Mouse (Mus musculus) subcutaneous adipose tissue, adult 2 months (tissue): Measurements from ENCODE around the gene Klrk1. TPM values are rescaled to one million over a fixed set of nuclear protein-coding genes. Genes with fewer than 3 reads are reported as not detected.

Experiments used
- polyA plus RNA-seq: library from polyadenylated mRNA; depleted of rRNA; stranded (reverse); fragments of >200 nt; gene quantifications from 2 replicates; pipeline ENCODE4 v1.2.3, GENCODE M21; 2012; ENCODE audit warnings: low replicate concordance; rRNA removed

Klrk1 gene
- polyA plus RNA-seq, result 0.82 and 1.6 TPM in 2 replicates

DNA sequence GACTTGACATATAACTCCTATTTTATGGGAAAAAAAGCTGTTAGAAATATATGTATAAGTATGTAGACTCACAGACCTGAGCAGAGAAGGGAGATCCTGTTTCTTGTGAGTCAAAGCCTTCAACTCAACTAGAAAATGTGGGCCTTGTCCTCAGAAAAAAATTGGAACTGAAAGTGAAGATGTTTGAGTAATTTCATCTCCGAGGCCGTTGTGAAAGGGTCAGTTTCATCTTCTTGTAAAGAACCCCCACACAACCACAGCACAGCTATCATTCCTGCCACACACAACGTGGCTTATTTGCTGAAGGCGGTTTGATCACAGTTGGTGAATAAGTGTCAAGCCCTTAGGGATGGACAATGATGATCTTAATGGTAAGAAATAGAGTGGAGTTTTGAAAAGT, at the start of gene Klrk1:
Gene Klrk1 (minus strand): TSS at position 130 of the 400 bp plus-strand sequence.

DNA sequence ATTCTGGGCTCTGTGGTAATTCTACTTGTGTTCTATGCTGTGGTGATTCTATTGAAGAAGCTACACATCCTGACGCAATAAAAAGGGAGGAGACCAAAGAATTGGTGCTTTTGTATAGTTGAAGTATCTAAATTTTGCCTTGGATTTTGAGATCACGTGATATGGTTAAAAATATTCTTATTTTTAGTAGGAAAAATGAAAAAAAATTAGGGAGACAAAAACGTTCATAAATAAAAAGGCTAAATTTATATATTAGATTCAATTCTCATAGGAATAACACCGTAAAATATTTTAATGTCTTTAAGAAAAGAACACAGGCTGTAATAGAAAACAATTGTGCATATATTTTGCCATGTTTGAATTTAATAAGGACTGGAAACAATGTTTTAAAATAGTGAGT, 36.9 kb upstream of the Klrk1 start, which contains the start of gene Klrc2:
Gene Klrc2 (minus strand): TSS at position 101 of the 400 bp plus-strand sequence.

DNA sequence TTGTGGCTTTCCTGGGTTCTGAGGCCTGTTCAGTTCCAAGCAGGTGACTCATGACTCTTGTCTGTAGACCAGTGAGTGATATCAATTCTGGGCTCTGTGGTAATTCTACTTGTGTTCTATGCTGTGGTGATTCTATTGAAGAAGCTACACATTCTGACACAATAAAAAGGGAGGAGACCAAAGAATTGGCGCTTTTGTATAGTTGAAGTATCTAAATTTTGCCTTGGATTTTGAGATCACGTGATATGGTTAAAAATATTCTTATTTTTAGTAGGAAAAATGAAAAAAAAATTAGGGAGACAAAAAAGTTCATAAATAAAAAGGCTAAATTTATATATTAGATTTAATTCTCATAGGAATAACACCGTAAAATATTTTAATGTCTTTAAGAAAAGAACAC, 19.6 kb upstream of the Klrk1 start, which contains the start of gene Klrc3:
Gene Klrc3 (minus strand): TSS at position 101 of the 400 bp plus-strand sequence.

DNA sequence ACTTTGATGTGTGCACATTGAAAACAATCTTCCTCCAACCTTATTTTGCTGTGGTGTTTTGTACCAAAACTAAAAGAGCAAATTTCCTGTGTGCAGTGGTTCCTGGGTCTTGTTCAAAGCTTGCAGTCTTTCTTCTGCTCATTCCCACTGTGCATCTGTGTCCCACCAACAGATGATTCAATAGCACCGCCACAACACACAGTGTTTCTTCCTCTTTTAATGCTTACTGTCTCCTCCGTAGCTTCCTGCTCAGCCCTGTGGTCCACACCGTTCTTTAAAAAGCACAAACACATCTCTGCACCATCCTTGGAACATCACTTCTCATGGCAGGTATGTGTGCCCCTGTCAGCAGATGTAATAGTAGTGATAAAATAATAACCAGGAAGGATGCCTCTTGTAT, 32.2 kb downstream of the Klrk1 start, which contains the start of gene Klrd1:
Gene Klrd1 (plus strand): TSS at position 275 of the 400 bp plus-strand sequence.

DNA sequence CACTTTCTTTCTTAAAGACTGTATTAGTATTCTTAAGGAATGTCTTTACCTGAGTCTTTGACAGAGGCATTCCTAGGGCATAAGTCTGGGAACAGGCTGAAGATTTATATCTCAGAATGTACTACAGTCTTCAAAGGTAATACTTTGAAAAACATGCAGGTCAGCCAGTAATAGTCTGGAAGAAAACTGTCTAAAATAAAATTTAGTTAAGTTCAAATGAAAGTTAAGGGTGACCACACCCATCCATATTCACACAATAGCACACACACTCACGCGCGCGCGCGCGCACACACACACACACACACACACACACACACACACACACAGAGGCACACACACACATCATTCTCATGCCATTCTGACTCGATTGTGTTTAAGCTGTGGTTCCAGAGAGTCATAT, 46.1 kb downstream of the Klrk1 start, which contains the start of gene Klre1:
Gene Klre1 (plus strand): TSS at position 301 of the 400 bp plus-strand sequence.

Other genes starting within 250 kb of the Klrk1 start
- 0.14 TPM in 1 of 2 replicates, not detected in the other for gene Clec12b, start 238.0 kb downstream of the Klrk1 start, polyA plus RNA-seq
- gene Clec1b, start 226.6 kb downstream of the Klrk1 start, polyA plus RNA-seq, result 0.17 and 0.42 TPM in 2 replicates
- gene Clec9a, start 215.0 kb downstream of the Klrk1 start, polyA plus RNA-seq, result 1.2 and 3.6 TPM in 2 replicates
- 2.2 and 4.0 TPM in 2 replicates for gene Clec1a, start 171.9 kb downstream of the Klrk1 start, polyA plus RNA-seq
- gene Olr1, start 116.7 kb downstream of the Klrk1 start, polyA plus RNA-seq, result 0.13 and 0.29 TPM in 2 replicates
- not detected in 2 replicates for gene Tmem52b, start 111.3 kb downstream of the Klrk1 start, polyA plus RNA-seq
- gene Gabarapl1, start 90.7 kb downstream of the Klrk1 start, polyA plus RNA-seq, result 110 and 137 TPM in 2 replicates
- 0.32 and 1.4 TPM in 2 replicates for gene Klre1, start 46.0 kb downstream of the Klrk1 start, polyA plus RNA-seq
- gene Klrd1, start 32.1 kb downstream of the Klrk1 start, polyA plus RNA-seq, result 0.34 and 1.9 TPM in 2 replicates
- 0.26 and 2.8 TPM in 2 replicates for gene Klrc3, start 19.5 kb upstream of the Klrk1 start, polyA plus RNA-seq
- 0.13 and 0.85 TPM in 2 replicates for gene Klrc2, start 36.8 kb upstream of the Klrk1 start, polyA plus RNA-seq
- gene Klrc1, start 55.1 kb upstream of the Klrk1 start, polyA plus RNA-seq, result 0.15 and 0.69 TPM in 2 replicates
- gene Klri1, start 93.3 kb upstream of the Klrk1 start, polyA plus RNA-seq, result 0.31 TPM in 1 of 2 replicates, not detected in the other
- 0.11 and 0.15 TPM in 2 replicates for gene Klri2, start 116.6 kb upstream of the Klrk1 start, polyA plus RNA-seq
- not detected in 2 replicates for gene Gm156, start 160.4 kb upstream of the Klrk1 start, polyA plus RNA-seq
- gene Gm17631, start 238.8 kb upstream of the Klrk1 start, polyA plus RNA-seq, result not detected in 2 replicates